ENCODE assay signal across 18 mouse cellular contexts in genomic region chr4:62385439-62385838, GRCm38 (mm10). TPM values are rescaled to one million over a fixed set of nuclear protein-coding genes. Genes with fewer than 3 reads are reported as not detected.
A peak's percentile ranks its signal among the peaks of the same experiment; 100 is the strongest.
DNase-seq lines count a peak whose midpoint lies in the region.
"Had no signal": no experiment of that assay in that cellular context is flagged by ENCODE, and none has a peak within 500 bp of the region (broad histone marks: within the 10 kb centered on the region; RNA-seq: fewer than 3 reads in every experiment).

No protein-coding gene starts in this region.

- intact Hi-C loops in left cerebral cortex, postnatal 14 days (cut with DNase I): no loop called here

- peak; percentile 21 to 33 for DNase-seq in left cerebral cortex, adult 18-20 months (ENCODE audit: low spot score in 2 of 2)
- no peak for DNase-seq in left cerebral cortex, postnatal 14 days (ENCODE audit: low spot score in 2 of 2)
- DNase-seq in right cerebral cortex, adult 18-20 months: peak; percentile 31
- DNase-seq in right cerebral cortex, postnatal 14 days: no peak
- DNase-seq in brain, adult 2 months (ENCODE audit: low read depth, low spot score): peak; percentile 54
- DNase-seq in adrenal gland, adult (ENCODE audit: inconsistent age in 2 of 2, low spot score in 1 of 2): no peak
- DNase-seq: adrenal gland, adult 2 months; adrenal gland, postnatal 14 days; B cell, adult 2 months; cerebellum, adult 11-12 months; cerebellum, adult 8-10 months; cerebellum, postnatal 14 days; gastrocnemius, postnatal 25 days; heart, adult 18-20 months; heart, postnatal 10 days; heart, postnatal 36 days had no signal

RNA-seq across cellular contexts. Expression of gene Cdc26, which starts 23.0 kb away (rescaled TPM):
- 10 to 100 TPM; 47.9 to 49.7 TPM for total RNA-seq in left cerebral cortex, adult 18-20 months (2021)
- total RNA-seq in left cerebral cortex, postnatal 14 days (2021): 10 to 100 TPM; 46.2 to 47.1 TPM

RNA-seq across cellular contexts. Expression of gene Prpf4, which starts 23.2 kb away (rescaled TPM):
- total RNA-seq in left cerebral cortex, adult 18-20 months (2021): 10 to 100 TPM; 13.0 to 14.2 TPM
- total RNA-seq in left cerebral cortex, postnatal 14 days (2021): 10 to 100 TPM; 11.5 to 11.6 TPM

RNA-seq across cellular contexts. Expression of gene Slc31a1, which starts 24.9 kb away (rescaled TPM):
- total RNA-seq in left cerebral cortex, adult 18-20 months (2021): 10 to 100 TPM; 10.7 to 11.3 TPM
- 10 to 100 TPM; 27.9 to 29.8 TPM for total RNA-seq in left cerebral cortex, postnatal 14 days (2021)

RNA-seq across cellular contexts. Expression of gene Fkbp15, which starts 25.1 kb away (rescaled TPM):
- total RNA-seq in left cerebral cortex, adult 18-20 months (2021): 10 to 100 TPM; 32.8 to 33.2 TPM
- 10 to 100 TPM; 37.3 to 40.2 TPM for total RNA-seq in left cerebral cortex, postnatal 14 days (2021)

RNA-seq across cellular contexts. Expression of gene Rnf183, which starts 49.6 kb away (rescaled TPM):
- not detected for total RNA-seq in left cerebral cortex, adult 18-20 months (2021)
- total RNA-seq in left cerebral cortex, postnatal 14 days (2021): not detected
- total RNA-seq: adrenal gland, postnatal 14 days; G1E; gastrocnemius, adult 8-10 months; gastrocnemius, postnatal 25 days; heart, adult 18-20 months; heart, postnatal 10 days; heart, postnatal 36 days had no signal

Comparison
In these comparisons a context has a peak if more than half of its experiments do, and no peak if none do; other contexts are left out.
1. DNase-seq: peak in left cerebral cortex, adult 18-20 months (2 of 2), right cerebral cortex, adult 18-20 months (single experiment) and brain, adult 2 months (single experiment); none in left cerebral cortex, postnatal 14 days (0 of 2), right cerebral cortex, postnatal 14 days (single experiment) and adrenal gland, adult (0 of 2).